Mouse (Mus musculus) heart, adult 18-20 months (tissue): ENCODE data around the gene Eya4. TPM values are rescaled to one million over a fixed set of nuclear protein-coding genes. Genes with fewer than 3 reads are reported as not detected.

Source experiments
- DNase-seq, 2 experiments: peaks; one replicate each; pipeline ENCODE4 v3.0.0; 2021 to 2022; ENCODE audit warnings: mixed read lengths in 1 of 2
- total RNA-seq, 2 experiments: library from RNA; stranded (reverse); gene quantifications; 2 replicates each; pipeline ENCODE4 v1.2.3; 2021

Eya4 gene
- total RNA-seq, 2 experiments from 2014 or later, result 0.05 to 0.46 TPM

DNA sequence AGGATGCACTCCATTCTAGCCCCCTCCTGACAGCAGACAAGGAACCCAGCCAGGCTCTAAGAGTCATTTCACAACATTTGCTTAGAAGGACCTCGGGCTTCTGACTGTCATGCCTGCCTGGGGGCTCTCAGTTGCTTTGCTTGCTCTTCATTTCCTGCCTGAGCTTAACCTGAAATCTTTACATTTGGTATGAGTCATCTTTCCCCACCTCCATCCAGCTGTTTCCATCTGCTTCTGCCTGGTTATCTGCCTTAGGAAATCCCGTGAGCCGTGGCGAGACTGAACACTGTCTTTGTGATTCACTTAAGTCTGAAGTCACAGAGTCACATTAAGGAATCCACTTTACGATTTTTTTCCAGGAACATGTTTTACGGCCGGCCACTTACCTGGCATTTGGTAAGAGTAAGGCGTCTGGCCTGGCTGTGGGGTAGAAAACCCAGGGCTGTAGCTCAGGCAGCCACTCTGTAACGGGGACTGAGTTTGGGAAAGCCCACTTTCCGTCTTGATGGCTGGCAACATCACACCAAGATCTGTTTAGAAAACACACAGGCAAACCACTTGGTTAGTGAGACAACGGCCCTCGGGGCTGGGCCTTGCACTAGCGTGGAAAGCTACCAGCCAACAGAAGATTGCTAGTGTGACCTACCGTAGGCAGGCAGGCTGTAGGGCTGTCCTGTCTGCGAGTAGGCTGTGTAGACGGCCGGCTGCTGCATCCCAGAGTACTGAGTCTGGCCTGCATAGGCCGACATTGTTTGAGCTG lies 193.5 kb downstream of the Eya4 start:
- no peak for DNase-seq

DNA sequence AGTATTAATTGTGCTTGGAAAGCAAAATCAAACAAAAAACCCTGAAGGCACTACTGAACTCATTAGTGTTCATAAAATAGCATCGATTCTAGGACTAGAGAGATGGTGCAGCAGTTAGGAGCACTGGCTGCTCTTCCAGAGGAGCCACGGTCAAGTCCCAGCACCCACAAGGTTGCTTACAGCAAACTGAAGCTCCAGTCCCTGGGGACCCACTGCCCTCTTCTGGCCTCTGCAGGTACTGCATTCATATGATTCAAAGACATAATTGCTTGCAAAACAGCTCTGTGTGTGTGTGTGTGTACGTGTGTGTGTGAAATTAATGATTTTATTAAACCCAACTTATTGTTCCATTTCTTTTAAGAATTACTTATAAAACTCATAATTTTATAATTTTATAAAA lies 200.2 kb downstream of the Eya4 start:
- DNase-seq, result peak in 1 of 2 experiments; percentile 18

DNA sequence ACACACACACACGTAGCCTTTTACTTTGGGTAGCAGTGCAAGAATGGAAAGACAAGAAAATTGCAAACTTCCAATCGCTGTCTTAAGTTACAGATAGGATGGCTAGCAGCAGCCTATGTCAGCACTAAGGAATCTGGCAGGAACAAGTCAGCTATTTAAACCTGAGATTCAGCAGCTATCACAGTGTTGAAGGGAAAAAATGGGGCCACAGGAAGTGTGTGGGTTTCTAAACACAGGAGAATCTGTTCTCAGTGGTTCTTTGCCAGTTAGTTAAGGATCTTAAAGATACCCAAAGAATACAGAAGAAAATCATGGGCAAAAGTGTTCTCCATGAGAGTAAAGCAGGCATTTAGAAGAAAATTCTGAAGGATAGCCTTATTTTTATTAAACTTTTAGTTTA lies 206.0 kb downstream of the Eya4 start:
- DNase-seq, result no peak

DNA sequence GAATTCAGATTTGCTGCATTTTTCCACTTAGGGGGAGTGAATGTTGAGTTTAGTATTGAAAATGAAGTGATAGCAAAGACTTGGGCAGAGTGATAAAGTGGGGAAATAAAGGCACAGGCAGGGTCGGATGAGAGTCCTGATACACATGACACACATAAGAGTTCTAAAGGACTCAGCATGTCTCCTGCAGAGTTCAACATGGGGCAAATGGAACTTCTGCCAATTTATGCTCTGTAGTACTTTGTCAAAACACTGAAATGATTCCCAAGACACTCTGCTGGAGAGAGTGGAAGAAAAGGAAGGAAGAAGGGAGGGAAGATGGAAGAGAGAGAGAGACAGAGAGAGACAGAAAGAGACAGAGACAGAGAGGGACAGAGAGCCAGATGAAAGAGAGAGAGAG lies 222.6 kb downstream of the Eya4 start:
- DNase-seq, result no peak

DNA sequence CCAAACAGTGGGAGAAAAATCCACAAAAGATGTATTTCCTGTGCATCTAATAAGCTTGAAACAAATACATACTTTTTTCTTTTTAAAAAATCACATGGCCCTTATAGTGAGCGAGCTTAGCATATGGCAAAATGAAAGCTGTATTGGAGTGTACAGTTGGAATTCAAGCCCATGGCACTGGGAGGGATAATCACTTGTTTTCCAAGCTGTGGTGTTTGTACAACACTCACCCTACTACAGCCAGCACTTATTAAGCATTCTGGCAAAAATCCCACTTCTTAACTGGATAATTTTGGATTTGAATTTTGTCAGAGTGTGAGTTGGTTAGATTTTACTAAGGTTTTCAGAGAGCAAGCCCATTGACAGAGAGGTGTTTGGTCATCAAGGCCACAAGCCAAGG lies 223.4 kb downstream of the Eya4 start:
- no peak for DNase-seq

DNA sequence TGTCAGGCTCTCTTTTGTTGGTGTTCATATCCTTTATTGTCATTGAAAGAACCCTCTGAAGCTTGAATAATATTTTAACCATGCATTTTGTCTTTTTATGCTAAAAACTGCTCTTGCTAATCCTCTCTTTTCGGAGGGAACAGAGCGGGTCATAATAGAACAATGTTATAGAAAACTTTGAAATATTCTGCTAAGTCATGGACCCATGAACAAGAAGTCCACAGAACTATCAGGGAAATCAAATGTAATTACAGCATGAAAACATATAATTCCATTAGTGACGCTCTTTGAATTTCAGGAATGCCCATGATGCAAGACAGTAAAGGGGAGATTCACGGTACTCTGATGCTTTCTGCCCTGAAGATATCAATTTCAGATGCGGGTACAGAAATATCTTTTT lies 224.1 kb downstream of the Eya4 start:
- no peak for DNase-seq

DNA sequence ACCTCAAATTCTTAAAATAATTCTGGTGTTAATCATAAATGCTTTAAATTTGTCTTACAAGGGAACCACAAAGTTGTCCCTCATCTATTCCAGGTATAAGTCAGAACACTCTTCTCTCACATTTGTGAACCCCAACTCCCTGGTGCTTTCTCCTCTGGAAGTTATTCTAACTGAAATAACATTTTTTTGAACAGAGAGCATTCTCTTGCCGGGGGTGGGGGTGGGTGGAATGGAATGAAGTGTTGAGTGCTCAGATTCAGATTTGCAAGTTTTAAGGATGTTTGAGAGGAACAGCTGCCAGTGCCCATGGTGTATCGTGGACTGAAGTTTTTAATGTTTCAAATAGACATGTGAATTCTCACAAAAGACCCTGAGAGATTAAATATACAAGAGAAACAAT lies 230.1 kb downstream of the Eya4 start:
- DNase-seq, result no peak

DNA sequence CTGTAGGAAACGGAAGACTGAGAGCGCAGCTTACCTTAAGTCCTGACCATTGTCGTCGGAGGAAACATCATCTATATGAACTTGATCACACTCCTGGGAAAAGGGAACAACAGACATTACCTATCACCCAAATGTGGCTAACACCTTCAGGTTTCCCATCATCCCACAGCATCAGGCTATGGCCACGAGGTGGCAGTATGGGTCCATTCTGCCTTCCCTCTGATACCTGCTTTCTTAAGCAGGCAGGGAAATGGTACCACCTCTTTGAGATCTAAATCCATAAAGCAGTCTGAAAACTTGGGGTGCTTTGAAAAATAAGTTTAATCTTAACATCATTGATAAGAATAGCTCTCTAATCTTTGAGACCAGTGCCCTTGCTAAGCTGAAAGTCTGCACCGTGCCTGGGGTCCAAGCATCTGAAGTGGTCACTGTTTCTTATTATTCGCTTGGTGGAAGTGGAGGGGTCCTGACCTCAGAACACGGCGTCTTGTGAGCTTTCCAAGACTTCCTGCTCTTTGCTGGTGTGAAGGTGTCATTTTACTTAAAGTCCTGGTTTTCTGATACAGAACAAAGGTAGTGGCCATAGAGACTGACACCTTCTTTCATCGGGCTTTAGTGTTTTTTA lies 233.7 kb downstream of the Eya4 start:
- DNase-seq, result peak; percentile 20 to 80

DNA sequence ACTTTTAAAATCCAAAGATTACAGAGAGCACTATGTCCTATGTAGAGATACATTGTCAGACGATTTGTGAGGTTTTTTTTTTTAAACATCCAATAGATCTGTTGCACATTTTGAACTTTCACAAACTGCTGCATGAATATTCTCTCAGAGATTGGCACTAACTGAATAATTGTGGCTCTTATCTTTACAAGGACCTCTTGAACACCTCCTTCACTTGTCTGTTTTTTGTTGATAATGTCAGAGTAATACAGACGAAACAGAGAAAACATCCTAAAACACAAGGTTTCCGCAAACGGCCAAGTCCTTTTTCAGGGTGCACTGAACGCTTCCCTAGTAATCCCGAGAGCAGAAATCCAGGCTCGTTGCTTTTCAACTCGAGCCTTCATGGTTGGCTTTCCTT lies 234.5 kb downstream of the Eya4 start:
- no peak for DNase-seq

DNA sequence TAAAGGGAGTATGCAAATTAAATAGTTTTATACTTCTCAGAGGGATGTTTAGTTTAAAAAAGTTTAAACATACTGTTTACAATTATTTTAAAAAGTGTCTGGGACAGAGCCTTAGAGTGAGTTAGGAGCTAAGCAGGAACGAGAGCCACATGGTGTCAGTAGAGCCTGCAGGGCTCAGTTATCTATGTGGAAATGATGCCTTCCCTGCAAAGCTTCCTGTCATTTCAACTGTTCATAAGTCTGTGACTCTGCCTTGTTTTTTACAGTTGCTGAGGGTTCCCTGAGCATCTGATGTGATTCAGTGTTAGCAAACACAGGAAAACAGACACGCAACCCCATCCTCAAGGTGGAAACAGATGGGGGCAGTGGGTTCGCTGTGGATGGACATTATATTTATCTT lies 235.3 kb downstream of the Eya4 start:
- DNase-seq, result no peak

DNA sequence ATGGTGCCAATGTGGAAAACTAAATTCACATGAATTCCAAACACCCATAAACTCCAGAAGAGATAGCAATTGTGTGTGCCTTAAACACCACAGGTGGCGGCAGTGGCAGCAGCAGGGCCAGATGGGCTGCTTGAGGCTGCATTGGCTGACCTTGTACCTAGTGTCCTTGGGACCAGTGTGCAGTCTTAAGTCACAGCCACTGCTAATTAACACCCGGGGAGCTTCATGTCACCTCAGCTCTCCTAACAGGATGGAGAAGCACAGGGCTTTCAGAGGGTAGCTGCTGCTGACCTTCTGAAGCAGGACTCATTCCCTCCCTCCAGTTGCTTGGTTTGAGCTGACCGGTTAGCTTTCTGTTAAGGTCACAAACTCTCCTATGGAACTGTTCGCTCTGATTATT lies 242.5 kb downstream of the Eya4 start:
- no peak for DNase-seq

DNA sequence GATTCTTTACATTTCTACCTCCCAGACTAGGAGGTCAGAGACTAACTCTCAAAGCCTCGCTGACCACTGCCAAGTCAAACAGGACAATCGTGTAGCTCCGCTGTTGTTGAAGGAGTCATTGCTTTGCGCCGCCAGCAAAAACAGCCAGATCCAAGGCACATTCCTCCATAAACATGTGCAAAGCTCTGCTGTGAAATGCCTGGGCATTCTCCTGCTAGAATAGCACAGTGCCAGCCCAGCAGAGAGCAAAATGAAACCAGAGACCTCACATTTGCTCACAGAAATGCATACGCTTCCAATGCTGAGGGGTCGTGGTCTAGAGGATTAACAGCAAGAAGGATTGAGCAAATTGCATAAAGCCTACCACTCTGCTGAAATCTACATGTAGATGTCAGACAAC lies 258.1 kb downstream of the Eya4 start:
- no peak for DNase-seq

DNA sequence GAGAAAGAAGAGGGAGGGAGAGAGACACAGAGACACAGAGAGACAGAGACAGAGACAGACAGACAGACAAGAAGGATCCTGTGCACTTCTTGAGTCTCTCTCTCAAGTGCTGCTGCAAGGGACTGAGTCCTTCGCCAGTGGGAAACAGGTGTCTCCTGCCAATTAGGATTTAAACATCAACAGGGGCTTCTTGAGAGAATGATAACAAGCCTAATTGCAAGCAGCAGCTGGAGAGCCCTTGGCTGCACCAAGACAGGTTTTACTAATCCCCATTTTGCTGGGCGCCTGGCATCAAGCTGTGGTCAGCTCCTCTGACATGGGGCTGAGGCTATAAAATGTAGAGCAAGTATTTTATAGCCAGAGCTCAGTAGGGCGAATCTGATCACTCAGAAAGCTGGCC lies 259.0 kb downstream of the Eya4 start:
- no peak for DNase-seq

DNA sequence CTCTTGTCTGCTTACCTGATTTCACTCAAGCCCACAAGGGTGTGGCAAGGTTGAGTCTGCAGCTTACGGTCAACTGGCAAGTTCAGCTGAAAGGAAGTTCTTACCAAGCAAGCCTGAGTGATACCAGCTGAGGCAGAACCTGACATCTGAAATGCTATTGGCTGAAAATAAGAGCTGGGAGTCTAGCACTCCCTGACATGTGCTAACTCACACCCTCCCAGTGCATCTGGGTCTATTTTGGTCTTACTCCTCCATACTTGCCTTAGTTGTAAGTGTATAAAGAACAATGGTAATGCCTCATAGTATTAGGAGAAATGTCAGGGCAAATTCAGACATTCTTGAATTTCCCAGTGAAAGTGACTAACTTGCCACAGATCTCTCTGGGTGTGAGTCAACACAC lies 260.3 kb downstream of the Eya4 start:
- DNase-seq, result no peak

DNA sequence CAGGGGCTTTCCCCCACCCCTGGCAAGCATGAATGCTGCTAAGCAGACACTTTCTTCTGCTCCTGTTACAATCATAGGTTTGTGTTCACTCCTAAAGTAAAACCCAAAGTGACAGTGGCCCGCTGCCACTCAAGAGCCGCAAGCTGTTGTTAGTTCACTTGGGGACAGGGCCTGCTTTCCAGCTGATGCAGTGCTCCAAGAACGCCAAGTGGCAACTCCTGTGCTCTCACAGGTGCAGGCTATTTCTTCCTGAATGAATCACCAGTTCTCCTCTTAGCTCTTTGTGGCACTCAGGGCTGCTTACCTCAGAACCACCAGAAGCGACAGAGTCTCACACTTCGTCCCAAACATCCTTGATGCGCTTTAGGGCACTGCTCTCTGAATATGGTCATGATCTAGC lies 261.3 kb downstream of the Eya4 start:
- no peak for DNase-seq

DNA sequence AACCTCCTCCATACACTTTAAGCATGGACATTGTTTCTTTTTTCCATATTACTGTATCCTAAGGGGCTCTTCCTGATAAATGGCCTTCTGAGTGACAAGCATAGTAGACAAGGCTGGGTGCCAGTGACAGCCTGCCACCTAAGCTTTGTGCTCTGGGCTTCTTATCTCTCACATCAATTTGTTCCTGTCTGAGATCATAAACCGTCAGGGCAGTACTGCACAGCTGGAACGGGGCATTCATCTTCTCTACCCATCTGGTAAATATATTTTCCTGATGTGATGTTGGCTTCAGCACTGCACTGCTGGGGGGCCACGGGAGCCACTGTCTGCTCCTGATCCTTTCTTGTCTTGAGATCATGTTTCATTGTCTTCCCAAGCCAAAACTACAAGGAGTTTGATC lies 261.8 kb downstream of the Eya4 start:
- no peak for DNase-seq

DNA sequence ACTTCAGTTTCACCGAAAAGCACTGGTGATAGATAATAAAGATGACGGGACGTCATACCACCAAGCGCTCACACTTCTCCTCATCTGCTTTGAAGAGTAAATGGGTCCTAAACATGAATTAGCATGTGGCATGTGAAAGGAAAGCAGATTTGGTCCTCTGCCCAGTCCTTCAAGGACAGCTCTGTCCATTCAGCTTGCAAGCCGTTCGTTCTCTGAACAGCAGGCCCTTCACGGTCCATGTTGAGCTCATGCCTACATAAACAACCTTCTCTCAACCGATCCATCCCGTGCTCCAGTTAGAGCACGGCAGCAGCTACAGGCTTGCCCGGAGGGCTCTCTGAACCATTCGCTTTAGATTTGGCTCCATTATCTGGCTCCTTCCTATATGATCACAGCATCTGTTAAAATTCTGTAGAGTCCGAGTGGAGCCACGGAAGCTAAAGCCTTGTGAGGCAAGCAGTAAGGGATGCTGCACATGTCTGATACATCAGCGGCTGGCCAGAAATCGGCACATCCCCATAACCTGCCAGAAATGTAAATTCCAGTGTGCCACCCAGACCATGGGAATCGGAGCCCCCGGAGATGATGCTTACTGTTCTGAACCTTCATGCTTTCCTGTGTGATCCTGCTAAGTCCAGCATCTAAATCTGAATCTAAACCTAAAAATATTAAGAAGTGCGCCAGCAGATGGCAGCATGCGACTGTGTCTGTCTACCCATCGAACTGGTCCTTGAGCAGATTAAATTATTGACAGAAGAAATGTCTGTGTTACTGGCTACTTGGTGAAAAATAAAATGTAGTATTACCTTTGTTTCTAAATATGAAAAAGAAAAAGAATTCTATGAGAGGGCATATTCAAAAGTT lies 264.0 kb downstream of the Eya4 start:
- DNase-seq, result peak; percentile 17 to 71

DNA sequence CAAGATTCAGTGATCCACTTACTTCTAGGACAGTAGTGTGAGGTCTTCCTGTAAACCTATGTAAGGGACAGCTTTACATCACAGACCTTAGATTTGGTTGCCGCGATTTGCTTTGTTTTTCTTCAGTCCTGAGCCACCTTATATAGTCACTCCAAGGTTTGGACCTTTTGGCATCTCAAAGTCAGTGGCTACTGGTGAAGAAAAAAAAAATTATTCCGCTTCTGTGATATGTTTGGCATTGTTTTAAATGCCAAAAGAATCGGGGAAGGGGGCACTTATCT lies 269.1 kb downstream of the Eya4 start:
- DNase-seq, result no peak

DNA sequence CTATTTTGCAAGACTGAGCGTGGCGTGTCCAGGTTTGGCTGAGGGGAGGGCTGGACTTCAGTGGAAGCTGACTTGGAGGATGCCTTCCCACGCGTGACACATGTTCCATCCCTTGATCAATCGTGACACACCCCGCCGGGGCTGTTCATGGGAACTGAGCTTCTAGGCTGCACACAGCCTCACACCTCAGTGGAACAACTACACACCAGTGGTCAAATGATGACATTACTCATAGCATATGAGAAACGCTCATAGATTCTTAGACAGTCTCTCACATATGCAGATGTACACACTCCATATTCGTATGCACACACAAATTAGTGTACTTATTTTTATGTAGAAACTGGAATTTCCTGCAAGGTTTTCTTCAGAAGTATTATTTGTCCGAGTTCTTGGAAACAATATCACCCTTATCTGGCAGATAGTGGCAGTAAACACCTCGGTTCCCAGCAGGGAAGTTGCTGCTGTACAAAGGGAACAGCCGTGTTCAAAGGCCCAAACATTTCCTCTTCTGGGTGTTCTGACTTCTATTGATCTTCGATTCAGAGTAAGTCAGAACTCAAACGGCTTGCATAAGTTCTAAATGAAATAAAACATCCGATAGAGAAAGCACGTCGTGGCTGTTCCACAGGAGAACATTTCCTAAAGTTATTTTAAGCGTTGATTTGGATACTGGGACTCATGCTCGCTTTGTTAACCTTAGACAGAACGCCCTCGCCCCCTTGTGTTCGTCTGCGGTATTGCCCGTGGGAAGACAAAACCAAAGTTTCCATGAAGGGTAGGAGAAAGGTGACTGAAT lies 269.6 kb downstream of the Eya4 start:
- DNase-seq, result peak; percentile 66 to 96

DNA sequence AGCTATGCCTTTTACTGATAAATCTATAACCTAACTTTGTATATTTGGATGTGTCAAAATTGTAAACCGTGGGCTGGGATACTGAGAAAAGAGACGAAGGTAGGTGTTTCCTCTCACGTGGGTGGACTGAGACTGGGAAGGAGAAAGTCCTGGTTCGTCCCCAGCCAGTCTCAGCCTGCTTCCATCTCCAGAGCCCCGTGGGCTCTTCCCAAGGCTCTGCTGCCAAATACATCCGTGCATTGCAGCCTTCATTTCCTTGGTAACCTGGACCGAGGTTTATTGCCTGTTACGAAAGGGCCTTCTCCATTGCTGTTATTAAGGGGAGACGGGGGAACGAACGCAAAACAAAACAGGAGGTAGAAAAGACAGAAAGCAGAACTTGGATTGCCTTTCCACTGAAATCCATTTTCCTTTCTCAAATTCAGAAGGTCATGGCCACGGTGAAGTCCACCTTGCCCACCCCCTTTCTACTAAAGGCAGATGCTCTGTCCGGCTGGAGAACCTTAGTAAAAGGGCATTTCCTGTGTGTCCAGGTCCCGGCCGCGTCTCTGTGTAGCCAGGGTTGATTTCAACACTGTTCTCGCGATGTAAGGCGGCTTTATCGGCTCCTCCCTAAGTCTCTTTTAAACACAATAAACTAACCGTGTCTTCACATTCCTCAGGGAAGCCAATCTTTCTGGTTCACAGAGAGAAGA lies 273.7 kb downstream of the Eya4 start:
- DNase-seq, result peak; percentile 32 to 51

DNA sequence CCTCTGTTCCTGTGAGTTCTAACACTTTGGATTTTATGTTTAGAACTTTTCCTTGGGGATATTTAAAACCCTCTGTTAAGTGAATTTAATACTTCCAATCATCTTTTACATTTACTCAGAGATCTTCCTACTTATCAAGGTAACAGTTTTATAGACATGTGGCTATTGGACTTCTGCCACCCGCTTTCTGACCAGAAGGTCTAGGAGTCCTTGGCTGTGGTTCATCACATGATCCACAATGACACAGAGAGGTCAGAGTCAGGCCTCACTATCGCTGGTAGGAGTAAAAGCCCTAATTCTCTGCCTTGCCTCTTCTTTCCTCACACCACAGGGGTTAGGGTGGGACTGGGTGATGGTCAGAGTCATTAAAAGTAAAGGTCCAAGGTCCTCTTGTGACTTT lies 277.2 kb downstream of the Eya4 start:
- no peak for DNase-seq

DNA sequence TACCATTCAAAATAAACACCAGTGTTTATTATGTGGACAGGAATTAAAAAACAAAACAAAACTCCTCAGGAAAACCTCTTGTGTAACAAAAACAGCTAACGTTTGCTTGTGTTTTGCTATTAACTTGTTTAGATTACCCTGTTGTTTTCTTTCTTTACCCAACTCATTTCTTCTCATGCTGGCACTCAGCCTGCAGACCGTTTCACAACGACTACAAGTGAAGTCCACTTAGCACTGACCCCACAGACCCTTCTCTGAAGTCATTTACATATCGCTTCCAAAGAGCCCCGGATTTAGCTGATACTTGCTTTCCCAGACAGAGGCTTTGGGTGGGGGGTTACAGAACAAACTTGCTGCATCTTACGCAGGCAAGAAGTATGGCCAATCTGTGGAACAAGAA lies 286.9 kb downstream of the Eya4 start:
- DNase-seq, result no peak
